Mouse (Mus musculus) hindbrain, embryonic 14.5 days (tissue): ENCODE results near the gene Hjurp. TPM values are rescaled to one million over a fixed set of nuclear protein-coding genes. Genes with fewer than 3 reads are reported as not detected.
A peak's percentile ranks its signal among the peaks of the same experiment; 100 is the strongest.

Experiments used
- ATAC-seq: fragments of 200-750 bp; cut with Nextera tagmentation; 2 replicates; pipeline ENCODE4 v1.8.0; 2017; ENCODE audit warnings: moderate number of reproducible peaks, mild to moderate bottlenecking, moderate TSS enrichment, moderate library complexity; ENCODE audit not compliant: low FRiP score
- DNase-seq: peaks from one replicate; pipeline ENCODE4 v3.0.0-alpha.2; 2015; ENCODE audit warnings: low spot score
- H3K27ac ChIP-seq: fragments of 300-500 bp; sonication (generic); 2 replicates; pipeline ENCODE4 v1.5.1; 2014; ENCODE audit warnings: mild to moderate bottlenecking, moderate library complexity
- H3K27me3 ChIP-seq: fragments of 300-500 bp; sonication (generic); 2 replicates; pipeline ENCODE4 v1.6.1; 2014; ENCODE audit warnings: mild to moderate bottlenecking, low read length, mixed read lengths; ENCODE audit not compliant: control insufficient read depth, insufficient read depth
- H3K36me3 ChIP-seq: fragments of 300-500 bp; sonication (generic); replicated peaks from 2 replicates; pipeline ENCODE4 v1.6.1; 2014; ENCODE audit not compliant: control insufficient read depth, insufficient read depth
- H3K4me1 ChIP-seq: fragments of 300-500 bp; sonication (generic); replicated peaks from 2 replicates; pipeline ENCODE4 v1.6.1; 2014; ENCODE audit warnings: antibody characterized with exemption, low read length, mixed read lengths; ENCODE audit not compliant: control insufficient read depth, insufficient read depth
- H3K4me2 ChIP-seq: fragments of 300-500 bp; sonication (generic); replicated peaks from 2 replicates; pipeline ENCODE4 v1.6.1; 2014; ENCODE audit warnings: mild to moderate bottlenecking, moderate library complexity
- H3K4me3 ChIP-seq: fragments of 300-500 bp; sonication (generic); replicated peaks from 2 replicates; pipeline ENCODE4 v1.5.1; 2014; ENCODE audit warnings: mild to moderate bottlenecking, low read length
- H3K9ac ChIP-seq: fragments of 300-500 bp; sonication (generic); 2 replicates; pipeline ENCODE4 v1.6.1; 2014
- H3K9me3 ChIP-seq: fragments of 300-500 bp; sonication (generic); 2 replicates; pipeline ENCODE4 v1.6.1; 2016; ENCODE audit warnings: low read length; ENCODE audit not compliant: control insufficient read depth
- WGBS: fragments of 180-500 bp; shearing (Covaris S2); extraction: QIAGEN DNeasy Blood & Tissue Kit; methylation state at CpG from one replicate; pipeline ENCODE4 v1.1.7; 2014; 5-methylcytosine and 5-hydroxymethylcytosine counted together
- polyA plus RNA-seq: library from polyadenylated mRNA; unstranded; fragments of >200 nt; fragmentation: Nextera tagmentation; extraction: Ambion mirVana; gene quantifications from 2 replicates; pipeline ENCODE4 v1.2.1, GENCODE M21; 2014

Gene Hjurp
- polyA plus RNA-seq, 1 experiment from 2014 or later, result 64.1 TPM

- 78% methylated on average over 6 of the region's 6 CpGs for WGBS
- no peak for DNase-seq
- no peak overlapping the region for H3K4me2 ChIP-seq
- H3K27me3 ChIP-seq, result no peaks in the 10 kb centered on the region
- no peak overlapping the region for H3K4me3 ChIP-seq
- H3K9ac ChIP-seq, result no peak overlapping the region
- no peaks in the 10 kb centered on the region for H3K4me1 ChIP-seq
- H3K27ac ChIP-seq, result no peak overlapping the region
- peaks cover 99% of the 10 kb centered on the region for H3K9me3 ChIP-seq
- H3K36me3 ChIP-seq, result no peaks in the 10 kb centered on the region
- no peak; the same call in 1 of the 2 replicates for ATAC-seq
Measured at GRCm38 (mm10) chr1:88238771-88239170, 38.7 kb downstream of the Hjurp start.

DNA sequence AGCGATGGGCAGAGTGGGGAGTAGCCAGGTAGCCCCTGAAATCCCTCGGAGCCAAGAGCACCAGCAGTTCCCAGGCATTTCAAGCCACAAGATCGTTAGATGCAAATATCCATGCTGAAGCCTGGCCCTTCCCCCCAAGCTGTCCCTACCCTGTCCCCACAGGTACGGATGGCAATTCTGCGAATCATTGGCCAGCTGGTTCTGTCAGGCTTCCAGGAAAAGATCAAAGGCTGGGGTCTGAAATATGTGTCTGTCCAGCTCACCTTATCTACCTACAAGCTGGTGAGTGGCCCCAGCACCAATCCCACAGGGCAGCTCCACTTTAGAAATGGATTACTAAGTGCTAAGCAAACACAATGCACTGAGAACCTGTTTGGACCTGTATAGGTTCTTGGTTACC lies 40.1 kb downstream of the Hjurp start:
- Histone ChIP-seq H3K9ac (no peak overlapping the region), H3K36me3 (no peaks in the 10 kb centered on the region), H3K4me2 (no peak overlapping the region), H3K27ac (no peak overlapping the region), H3K4me1 (no peaks in the 10 kb centered on the region), H3K4me3 (no peak overlapping the region), H3K9me3 (peaks cover 99% of the 10 kb centered on the region), H3K27me3 (no peaks in the 10 kb centered on the region)
- 80% methylated on average over 5 of the region's 5 CpGs for WGBS
- no peak for DNase-seq
- ATAC-seq, result no peak

GRCm38 (mm10) chr1:88235894-88236415 lies 41.5 kb downstream of the Hjurp start:
- Histone ChIP-seq H3K4me1 (no peaks in the 10 kb centered on the region), H3K27ac (no peak overlapping the region), H3K36me3 (no peaks in the 10 kb centered on the region), H3K27me3 (no peaks in the 10 kb centered on the region), H3K4me2 (no peak overlapping the region), H3K4me3 (no peak overlapping the region), H3K9ac (no peak overlapping the region), H3K9me3 (peaks cover 99% of the 10 kb centered on the region)
- no peak for DNase-seq
- ATAC-seq, result no peak
- 69% methylated on average over 4 of the region's 4 CpGs for WGBS

- ATAC-seq, result 0 out of 2 replicates have a peak, but pooled peaks have one; percentile 6
Measured at GRCm38 (mm10) chr1:88235046-88235893, 42.2 kb downstream of the Hjurp start.

DNA sequence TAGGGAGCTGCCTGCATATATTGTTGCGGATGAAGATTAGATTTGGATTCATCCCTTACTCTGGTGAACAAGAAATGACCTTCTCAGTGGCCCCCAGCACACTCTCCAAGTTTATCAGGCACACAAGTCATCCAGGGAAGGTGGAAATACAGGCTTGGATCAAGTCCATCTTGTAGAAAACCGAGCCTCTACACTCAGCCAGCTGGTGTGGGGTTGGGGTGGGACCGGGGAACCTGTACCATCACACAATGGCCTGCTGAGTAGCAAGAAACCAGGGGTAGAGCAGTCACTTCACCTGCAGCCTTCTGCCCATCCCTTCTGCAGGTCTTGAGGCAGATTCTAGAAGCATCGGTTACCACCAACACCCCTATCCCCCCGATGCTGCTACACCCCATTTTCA lies 42.8 kb downstream of the Hjurp start:
- H3K4me2 ChIP-seq, result no peak overlapping the region

More at GRCm38 (mm10) chr1:88235046-88235893, 42.2 kb downstream of the Hjurp start:
- WGBS, result 68% methylated on average over 11 of the region's 11 CpGs
- Histone ChIP-seq H3K9me3 (peaks cover 99% of the 10 kb centered on the region), H3K27ac (no peak overlapping the region), H3K4me1 (no peaks in the 10 kb centered on the region), H3K9ac (no peak overlapping the region), H3K27me3 (no peaks in the 10 kb centered on the region), H3K4me2 (no peak overlapping the region), H3K36me3 (no peaks in the 10 kb centered on the region), H3K4me3 (no peak overlapping the region)
- DNase-seq, result no peak

GRCm38 (mm10) chr1:88234248-88234610 lies 43.2 kb downstream of the Hjurp start:
- Histone ChIP-seq H3K4me2 (no peak overlapping the region), H3K9me3 (peaks cover 99% of the 10 kb centered on the region), H3K27ac (no peak overlapping the region), H3K4me1 (no peaks in the 10 kb centered on the region), H3K36me3 (no peaks in the 10 kb centered on the region), H3K9ac (no peak overlapping the region), H3K4me3 (no peak overlapping the region), H3K27me3 (no peaks in the 10 kb centered on the region)
- no peak for DNase-seq
- no peak for ATAC-seq
- 71% methylated on average over 4 of the region's 4 CpGs for WGBS

More for the DNA sequence above, 42.8 kb downstream of the Hjurp start:
- Histone ChIP-seq H3K9ac (no peak overlapping the region), H3K27me3 (no peaks in the 10 kb centered on the region), H3K9me3 (peaks cover 99% of the 10 kb centered on the region), H3K36me3 (no peaks in the 10 kb centered on the region), H3K27ac (no peak overlapping the region), H3K4me1 (no peaks in the 10 kb centered on the region), H3K4me3 (no peak overlapping the region)
- ATAC-seq (no peak), DNase-seq (no peak)
- 45% methylated on average over 5 of the region's 5 CpGs for WGBS

GRCm38 (mm10) chr1:88233421-88234247 lies 43.8 kb downstream of the Hjurp start:
- DNase-seq, result no peak
- no peaks in the 10 kb centered on the region for H3K27me3 ChIP-seq
- H3K9ac ChIP-seq, result no peak overlapping the region
- ATAC-seq, result no peak
- H3K4me2 ChIP-seq, result no peak overlapping the region
- peaks cover 99% of the 10 kb centered on the region for H3K9me3 ChIP-seq
- H3K4me3 ChIP-seq, result no peak overlapping the region
- H3K4me1 ChIP-seq, result no peaks in the 10 kb centered on the region
- 68% methylated on average over 14 of the region's 14 CpGs for WGBS
- H3K27ac ChIP-seq, result no peak overlapping the region
- H3K36me3 ChIP-seq, result no peaks in the 10 kb centered on the region

- Histone ChIP-seq H3K27ac (no peak overlapping the region), H3K9ac (no peak overlapping the region), H3K36me3 (no peaks in the 10 kb centered on the region), H3K27me3 (no peaks in the 10 kb centered on the region), H3K4me2 (no peak overlapping the region), H3K9me3 (peaks cover 99% of the 10 kb centered on the region), H3K4me1 (no peaks in the 10 kb centered on the region), H3K4me3 (no peak overlapping the region)
- no peak for DNase-seq
- WGBS, result 54% methylated on average over 3 of the region's 3 CpGs
- no peak for ATAC-seq
Measured at GRCm38 (mm10) chr1:88232664-88233380, 44.6 kb downstream of the Hjurp start.
